Mouse (Mus musculus) cerebellum, postnatal 25 days (tissue): ENCODE measurements at regions not wholly inside any gene's neighbourhood (a gene's known extent, or its start where the extent isn't known, plus 50 kb on each side); places are given as distances from the start of the nearest gene placed in this dataset.

Experiments
- DNase-seq, 2 experiments: peaks; one replicate each; pipeline ENCODE4 v3.0.0; 2021; ENCODE audit warnings: mixed read lengths in 2 of 2

- DNase-seq, result no peak
These were observed 169.9 kb upstream of the Sesn3 start for GRCm38 (mm10) chr9:14104921-14105320.

- no peak for DNase-seq
These were observed 168.5 kb upstream of the Sesn3 start for GRCm38 (mm10) chr9:14106371-14106770.

GRCm38 (mm10) chr9:14108798-14109197, 166.1 kb upstream of the Sesn3 start:
- no peak for DNase-seq

GRCm38 (mm10) chr9:14109492-14109891, 165.4 kb upstream of the Sesn3 start:
- DNase-seq, result no peak

GRCm38 (mm10) chr9:14111713-14112112, 163.2 kb upstream of the Sesn3 start:
- DNase-seq, result no peak

GRCm38 (mm10) chr9:14115521-14115920, 159.3 kb upstream of the Sesn3 start:
- no peak for DNase-seq

GRCm38 (mm10) chr9:14116097-14116840, 158.6 kb upstream of the Sesn3 start:
- DNase-seq, result no peak

- no peak for DNase-seq
These were observed 141.5 kb upstream of the Sesn3 start for GRCm38 (mm10) chr9:14133372-14133771.

GRCm38 (mm10) chr9:14134894-14135450, 139.9 kb upstream of the Sesn3 start:
- no peak for DNase-seq

- DNase-seq, result no peak
These were observed 133.5 kb upstream of the Sesn3 start for GRCm38 (mm10) chr9:14141321-14141720.

GRCm38 (mm10) chr9:14143988-14144387, 130.9 kb upstream of the Sesn3 start:
- DNase-seq, result no peak

- no peak for DNase-seq
These were observed 127.8 kb upstream of the Sesn3 start for GRCm38 (mm10) chr9:14147088-14147487.

GRCm38 (mm10) chr9:14147731-14148130, 127.1 kb upstream of the Sesn3 start:
- no peak for DNase-seq

GRCm38 (mm10) chr9:14150288-14150687, 124.6 kb upstream of the Sesn3 start:
- DNase-seq, result no peak

GRCm38 (mm10) chr9:14156967-14157366, 117.9 kb upstream of the Sesn3 start:
- no peak for DNase-seq

- no peak for DNase-seq
These were observed 116.6 kb upstream of the Sesn3 start for GRCm38 (mm10) chr9:14158096-14158837.

GRCm38 (mm10) chr9:14160207-14160606, 114.7 kb upstream of the Sesn3 start:
- no peak for DNase-seq

GRCm38 (mm10) chr9:14171589-14172240, 103.2 kb upstream of the Sesn3 start:
- no peak for DNase-seq

GRCm38 (mm10) chr9:14173631-14174323, 101.1 kb upstream of the Sesn3 start:
- DNase-seq, result peak; percentile 24 to 41

GRCm38 (mm10) chr9:14174324-14175040, 100.4 kb upstream of the Sesn3 start:
- DNase-seq, result no peak

- DNase-seq, result peak; percentile 17 to 18
These were observed 99.6 kb upstream of the Sesn3 start for GRCm38 (mm10) chr9:14175041-14175881.
